Mouse (Mus musculus): ENCODE data around the gene Ace. TPM values are rescaled to one million over a fixed set of nuclear protein-coding genes. Genes with fewer than 3 reads are reported as not detected.

The Ace gene
- polyA plus RNA-seq, 1 experiment from 2014 or later = 0.44 TPM

GRCm38 (mm10) chr11:106036548-106037417 is 69.0 kb downstream of the Ace start, which contains the start of gene Dcaf7:
Gene Dcaf7, plus strand, starts transcription at chr11:106036872.
- Histone ChIP-seq H3K36me3 (ENCODE audit: control insufficient read depth, insufficient read depth, low read length) (no peaks in the 10 kb centered on the region), H3K4me3 (ENCODE audit: low read depth, low read length) (peak within 1 kb of the TSS; percentile 100), H3K27me3 (ENCODE audit: control insufficient read depth, insufficient read depth, low read length) (no peaks in the 10 kb centered on the region), H3K27ac (ENCODE audit: low read depth, low read length) (peak within 1 kb of the TSS; percentile 78), H3K9me3 (ENCODE audit: control insufficient read depth, low read length) (no peaks in the 10 kb centered on the region), H3K9ac (ENCODE audit: low read length) (peak within 1 kb of the TSS; percentile 84), H3K4me2 (ENCODE audit: low read depth) (peak within 1 kb of the TSS; percentile 84), H3K4me1 (ENCODE audit: control insufficient read depth, insufficient read depth, low read length) (peaks cover 6% of the 10 kb centered on the region)
- DNase-seq (ENCODE audit: low spot score) (peak; percentile 99), ATAC-seq (ENCODE audit: insufficient read depth, low FRiP score, low TSS enrichment) (peak; percentile 99)
- under 1% methylated on average over 65 of the region's 66 CpGs for WGBS

- H3K36me3 ChIP-seq (ENCODE audit: control insufficient read depth, insufficient read depth, low read length) = no peaks in the 10 kb centered on the region
- peak overlapping the region; percentile 84 for H3K4me2 ChIP-seq (ENCODE audit: low read depth)
- H3K27ac ChIP-seq (ENCODE audit: low read depth, low read length) = peak overlapping the region; percentile 78
- peak overlapping the region; percentile 84 for H3K9ac ChIP-seq (ENCODE audit: low read length)
- H3K9me3 ChIP-seq (ENCODE audit: control insufficient read depth, low read length) = no peaks in the 10 kb centered on the region
- no peaks in the 10 kb centered on the region for H3K27me3 ChIP-seq (ENCODE audit: control insufficient read depth, insufficient read depth, low read length)
- H3K4me1 ChIP-seq (ENCODE audit: control insufficient read depth, insufficient read depth, low read length) = peaks cover 6% of the 10 kb centered on the region
- peak overlapping the region; percentile 100 for H3K4me3 ChIP-seq (ENCODE audit: low read depth, low read length)
- DNase-seq (ENCODE audit: low spot score) (peak; percentile 65), ATAC-seq (ENCODE audit: insufficient read depth, low FRiP score, low TSS enrichment) (peak; percentile 21; the same call in 1 of the 2 replicates)
- under 1% methylated on average over 13 of the region's 13 CpGs for WGBS
Measured at GRCm38 (mm10) chr11:106037418-106037751, 69.6 kb downstream of the Ace start.

Other genes with a start within 250 kb of the Ace start
- gene Cyb561, start 14.6 kb upstream of the Ace start, polyA plus RNA-seq (2014; fragmentation: Nextera tagmentation; extraction: Ambion mirVana) = 11.2 and 14.0 TPM in 2 replicates
- not detected in 2 replicates for gene Ace3, start 26.7 kb downstream of the Ace start, polyA plus RNA-seq (2014; fragmentation: Nextera tagmentation; extraction: Ambion mirVana)
- 0.58 and 0.65 TPM in 2 replicates for gene Kcnh6, start 40.2 kb downstream of the Ace start, polyA plus RNA-seq (2014; fragmentation: Nextera tagmentation; extraction: Ambion mirVana)
- gene Dcaf7, start 68.9 kb downstream of the Ace start, polyA plus RNA-seq (2014; fragmentation: Nextera tagmentation; extraction: Ambion mirVana) = 94.6 and 100 TPM in 2 replicates
- gene Taco1, start 98.1 kb downstream of the Ace start, polyA plus RNA-seq (2014; fragmentation: Nextera tagmentation; extraction: Ambion mirVana) = 7.9 and 10.9 TPM in 2 replicates
- 19.5 and 20.8 TPM in 2 replicates for gene Map3k3, start 116.7 kb downstream of the Ace start, polyA plus RNA-seq (2014; fragmentation: Nextera tagmentation; extraction: Ambion mirVana)
- not detected in 2 replicates for gene Gm10840, start 192.9 kb downstream of the Ace start, polyA plus RNA-seq (2014; fragmentation: Nextera tagmentation; extraction: Ambion mirVana)
- gene Limd2, start 192.9 kb downstream of the Ace start, polyA plus RNA-seq (2014; fragmentation: Nextera tagmentation; extraction: Ambion mirVana) = 295 and 337 TPM in 2 replicates
- gene Strada, start 234.2 kb downstream of the Ace start, polyA plus RNA-seq (2014; fragmentation: Nextera tagmentation; extraction: Ambion mirVana) = 40.6 and 43.1 TPM in 2 replicates
- 63.1 and 73.4 TPM in 2 replicates for gene Ccdc47, start 248.4 kb downstream of the Ace start, polyA plus RNA-seq (2014; fragmentation: Nextera tagmentation; extraction: Ambion mirVana)
- 102 and 106 TPM in 2 replicates for gene Ddx42, start 249.0 kb downstream of the Ace start, polyA plus RNA-seq (2014; fragmentation: Nextera tagmentation; extraction: Ambion mirVana)

All from neural tube, embryonic 11.5 days (tissue).